In genomic region chr13:69933551-69933845, GRCm38 (mm10) we compare ENCODE assay signal across 8 mouse cellular contexts.
DNase-seq lines count a peak whose midpoint lies in the region; ATAC-seq and TF ChIP-seq lines count a peak whose summit lies in the region.

No protein-coding gene starts in this region.

- H3K27me3 ChIP-seq in embryonic facial prominence, embryonic 14.5 days (replicated peaks; ENCODE audit: control insufficient read depth, insufficient read depth, low read length), result no peaks in the 10 kb centered on the region
- H3K27me3 ChIP-seq in midbrain, embryonic 16.5 days (ENCODE audit: control insufficient read depth, insufficient read depth, low read depth, low read length), result no peaks in the 10 kb centered on the region
- H3K27me3 ChIP-seq in heart, adult 2 months (ENCODE audit: control insufficient read depth, insufficient read depth, low read length), result no peaks in the 10 kb centered on the region

- intact Hi-C loops in heart, adult 2 months (cut with DNase I), result no loop called here

- peak; percentile 80 for DNase-seq in brain, embryonic 18.5 days (ENCODE audit: low read depth, low spot score)
- peak; percentile 45 for DNase-seq in embryonic facial prominence, embryonic 14.5 days (ENCODE audit: low spot score)
- DNase-seq in layer of hippocampus, adult 8-10 months (ENCODE audit: low spot score in 2 of 2), result peak; percentile 82 to 87
- DNase-seq in urinary bladder, postnatal 14 days (ENCODE audit: low spot score), result no peak
- no peak for DNase-seq in heart, adult 2 months

- H3K4me2 ChIP-seq in embryonic facial prominence, embryonic 14.5 days (ENCODE audit: low read depth, low read length), result no peak overlapping the region
- peak overlapping the region; percentile 51 for H3K4me2 ChIP-seq in midbrain, embryonic 16.5 days (ENCODE audit: low read length)

- no peaks in the 10 kb centered on the region for H3K9me3 ChIP-seq in embryonic facial prominence, embryonic 14.5 days (ENCODE audit: control insufficient read depth, low read length)
- no peaks in the 10 kb centered on the region for H3K9me3 ChIP-seq in midbrain, embryonic 16.5 days (replicated peaks; ENCODE audit: control insufficient read depth, low read length, poor library complexity, severe bottlenecking)

- TF ChIP-seq CTCF in heart, adult 2 months (IDR thresholded peaks at IDR 0.05), result no peak

- no peaks in the 10 kb centered on the region for H3K4me1 ChIP-seq in embryonic facial prominence, embryonic 14.5 days (ENCODE audit: control insufficient read depth, insufficient read depth, low read length)
- peaks cover 23% of the 10 kb centered on the region for H3K4me1 ChIP-seq in midbrain, embryonic 16.5 days (ENCODE audit: control insufficient read depth, insufficient read depth, low read length)
- H3K4me1 ChIP-seq in heart, adult 2 months (ENCODE audit: control insufficient read depth, insufficient read depth, low read length), result no peaks in the 10 kb centered on the region

- no peak for TF ChIP-seq EP300 in heart, adult 2 months (IDR thresholded peaks at IDR 0.05; ENCODE audit: insufficient read depth, low read depth, low read length)

- 54% methylated on average over 6 of the region's 6 CpGs for WGBS in embryonic facial prominence, embryonic 14.5 days
- 6% methylated on average over 6 of the region's 6 CpGs for WGBS in midbrain, embryonic 16.5 days
- 67% methylated on average over 6 of the region's 6 CpGs for WGBS in heart, adult 2 months

- no peaks in the 10 kb centered on the region for H3K79me2 ChIP-seq in heart, adult 2 months (replicated peaks; ENCODE audit: control insufficient read depth, insufficient read depth, low read length)

- H3K4me3 ChIP-seq in embryonic facial prominence, embryonic 14.5 days (ENCODE audit: low read depth, low read length), result no peak overlapping the region
- H3K4me3 ChIP-seq in midbrain, embryonic 16.5 days (ENCODE audit: low read depth, low read length), result peak overlapping the region; percentile 9; the same call in 1 of the 2 replicates
- no peak overlapping the region for H3K4me3 ChIP-seq in heart, adult 2 months

- TF ChIP-seq POLR2A in heart, adult 2 months (IDR thresholded peaks at IDR 0.05; ENCODE audit: insufficient read depth, low read depth, low read length), result no peak

- H3K36me3 ChIP-seq in embryonic facial prominence, embryonic 14.5 days (ENCODE audit: control insufficient read depth, insufficient read depth, low read length), result no peaks in the 10 kb centered on the region
- no peaks in the 10 kb centered on the region for H3K36me3 ChIP-seq in midbrain, embryonic 16.5 days (ENCODE audit: control insufficient read depth, insufficient read depth, low read length)
- no peaks in the 10 kb centered on the region for H3K36me3 ChIP-seq in heart, adult 2 months (ENCODE audit: control insufficient read depth, insufficient read depth, low read length)

- H3K9ac ChIP-seq in embryonic facial prominence, embryonic 14.5 days (ENCODE audit: low read depth, low read length), result no peak overlapping the region
- peak overlapping the region; percentile 11; the same call in 1 of the 2 replicates for H3K9ac ChIP-seq in midbrain, embryonic 16.5 days (ENCODE audit: low read depth, low read length)
- no peak overlapping the region for H3K9ac ChIP-seq in heart, adult 2 months (ENCODE audit: low read depth, low read length)

- ATAC-seq in embryonic facial prominence, embryonic 14.5 days (ENCODE audit: low read depth), result peak; percentile 44; the same call in 1 of the 2 replicates
- ATAC-seq in midbrain, embryonic 16.5 days, result peak; percentile 95
- no peak for ATAC-seq in monocyte, adult 5-6 weeks (replicated peaks; ENCODE audit: insufficient number of reproducible peaks, low FRiP score, low TSS enrichment, poor library complexity, severe bottlenecking)
- ATAC-seq in erythroblast, adult 5-6 weeks (replicated peaks; ENCODE audit: low FRiP score, poor library complexity, severe bottlenecking), result no peak

- H3K27ac ChIP-seq in embryonic facial prominence, embryonic 14.5 days (replicated peaks; ENCODE audit: low read depth, low read length), result no peak overlapping the region
- H3K27ac ChIP-seq in midbrain, embryonic 16.5 days (ENCODE audit: low read length), result peak overlapping the region; percentile 89
- H3K27ac ChIP-seq in heart, adult 2 months, result no peak overlapping the region

Comparison
In these comparisons a context has a peak if more than half of its experiments do, and no peak if none do; other contexts are left out.
1. DNase-seq: peak in brain, embryonic 18.5 days (single experiment), embryonic facial prominence, embryonic 14.5 days (single experiment) and layer of hippocampus, adult 8-10 months (2 of 2); none in urinary bladder, postnatal 14 days (single experiment) and heart, adult 2 months (0 of 2).
2. ATAC-seq: peak in embryonic facial prominence, embryonic 14.5 days (single experiment) and midbrain, embryonic 16.5 days (single experiment); none in monocyte, adult 5-6 weeks (single experiment) and erythroblast, adult 5-6 weeks (single experiment).